Mouse (Mus musculus): ENCODE results near the gene Fkbp11.

DNA sequence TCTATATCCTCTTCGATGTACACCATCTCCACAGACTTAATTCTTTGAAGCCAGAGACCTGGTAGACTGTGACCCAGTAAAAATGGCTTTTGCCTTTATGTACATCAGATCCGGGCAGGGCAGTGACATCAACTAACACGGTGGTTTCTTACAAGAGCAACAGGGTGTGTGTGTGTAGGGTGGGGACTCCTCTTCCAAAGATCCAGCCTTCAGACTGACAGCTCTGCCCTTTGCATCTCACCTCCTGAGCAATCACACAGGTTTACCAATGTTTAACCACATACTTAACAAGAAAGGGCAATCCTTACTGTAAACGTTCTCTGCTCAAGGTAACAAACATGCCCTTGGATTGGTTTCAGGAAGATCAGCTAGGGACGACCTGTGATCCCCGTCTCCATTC, 19.3 kb upstream of the Fkbp11 start:
- TF ChIP-seq FLI1 (IDR thresholded peaks at IDR 0.05; ENCODE audit: low read length) (no peak), GATA1 (IDR thresholded peaks at IDR 0.05; ENCODE audit: borderline replicate concordance, low read length) (no peak)
